Mouse (Mus musculus) macrophage (primary cell): ENCODE measurements around the gene Traf6. TPM values are rescaled to one million over a fixed set of nuclear protein-coding genes. Genes with fewer than 3 reads are reported as not detected.
"Not testable (repeated sequence)": the region's sequence is repeated elsewhere in the genome, so short reads cannot be mapped to it uniquely, and the experiment has no call there.

Experiments used
- H3K27ac ChIP-seq: fragments of 350-480 bp; formaldehyde crosslinking; 2 replicates; pipeline ENCODE4 v1.9.0; 2021
- H3K36me3 ChIP-seq: fragments of 350-480 bp; formaldehyde crosslinking; 2 replicates; pipeline ENCODE4 v1.9.0; 2021; ENCODE audit errors: inconsistent target
- H3K4me3 ChIP-seq: fragments of 350-480 bp; formaldehyde crosslinking; 2 replicates; pipeline ENCODE4 v1.9.0; 2021; ENCODE audit errors: inconsistent target
- H3K79me2 ChIP-seq: fragments of 350-480 bp; formaldehyde crosslinking; 2 replicates; pipeline ENCODE4 v1.9.0; 2021; ENCODE audit errors: inconsistent target
- WGBS: methylation state at CpG from one replicate; pipeline ENCODE4 v1.1.7; 2026; ENCODE audit warnings: inconsistent platforms; ENCODE audit not compliant: missing documents; 5-methylcytosine and 5-hydroxymethylcytosine counted together
- polyA plus RNA-seq: library from polyadenylated mRNA; stranded (reverse); fragments of 250-400 nt; gene quantifications from 3 replicates; pipeline ENCODE4 v1.2.4, GENCODE M21; 2018; ENCODE audit warnings: inconsistent platforms

Gene Traf6
- polyA plus RNA-seq, 1 experiment from 2014 or later: 12.8 TPM

GRCm38 (mm10) chr2:101722370-101723332, 44.4 kb downstream of the Traf6 start:
- WGBS: 82% methylated on average over 8 of the region's 8 CpGs
- no peak overlapping the region for H3K27ac ChIP-seq
- no peak overlapping the region for H3K4me3 ChIP-seq
- peaks cover 15% of the 10 kb centered on the region for H3K36me3 ChIP-seq
- no peaks in the 10 kb centered on the region for H3K79me2 ChIP-seq

- WGBS: 94% methylated on average over 9 of the region's 10 CpGs
- Histone ChIP-seq H3K4me3 (no peak overlapping the region), H3K79me2 (no peaks in the 10 kb centered on the region), H3K36me3 (peaks cover 23% of the 10 kb centered on the region), H3K27ac (no peak overlapping the region)
Measured at GRCm38 (mm10) chr2:101723333-101723881, 45.2 kb downstream of the Traf6 start.

GRCm38 (mm10) chr2:101727787-101728186, 49.6 kb downstream of the Traf6 start:
- no peak overlapping the region for H3K27ac ChIP-seq
- H3K36me3 ChIP-seq: peaks cover 31% of the 10 kb centered on the region
- H3K79me2 ChIP-seq: no peaks in the 10 kb centered on the region
- H3K4me3 ChIP-seq: no peak overlapping the region

- Histone ChIP-seq H3K27ac (no peak overlapping the region), H3K79me2 (no peaks in the 10 kb centered on the region), H3K36me3 (peaks cover 32% of the 10 kb centered on the region), H3K4me3 (no peak overlapping the region)
- WGBS: 90% methylated on average over 1 of the region's 1 CpGs
Measured at GRCm38 (mm10) chr2:101729472-101729871, 51.2 kb downstream of the Traf6 start.

GRCm38 (mm10) chr2:101730972-101731371, 52.7 kb downstream of the Traf6 start:
- Histone ChIP-seq H3K79me2 (no peaks in the 10 kb centered on the region), H3K36me3 (peaks cover 30% of the 10 kb centered on the region; the same call in 1 of the 2 replicates), H3K4me3 (no peak overlapping the region), H3K27ac (no peak overlapping the region)

DNA sequence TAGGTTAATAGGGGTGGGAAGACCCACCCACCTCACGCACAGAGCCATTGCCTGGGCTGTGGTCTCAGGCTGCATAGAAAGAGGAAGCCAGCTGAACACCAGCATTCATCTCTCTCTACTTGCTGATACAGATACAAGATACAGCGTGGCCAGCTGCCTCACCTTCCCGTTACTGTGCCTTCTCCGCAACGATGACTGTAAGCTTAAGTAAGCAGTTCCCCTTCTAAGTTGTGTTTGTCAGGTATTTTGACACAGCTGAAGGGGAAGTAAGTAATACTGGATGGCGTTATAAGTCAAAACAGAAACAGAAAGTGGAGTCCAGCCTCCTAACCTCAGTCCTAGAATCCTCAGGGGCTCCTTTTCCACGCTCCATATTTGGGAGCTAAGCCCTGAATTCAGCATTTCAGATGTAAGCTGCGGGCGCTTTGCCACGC, 54.6 kb downstream of the Traf6 start:
- no peaks in the 10 kb centered on the region for H3K79me2 ChIP-seq
- H3K36me3 ChIP-seq: peaks cover 30% of the 10 kb centered on the region; the same call in 1 of the 2 replicates
- no peak overlapping the region for H3K4me3 ChIP-seq
- WGBS: 12% methylated on average over 10 of the region's 10 CpGs
- H3K27ac ChIP-seq: no peak overlapping the region

DNA sequence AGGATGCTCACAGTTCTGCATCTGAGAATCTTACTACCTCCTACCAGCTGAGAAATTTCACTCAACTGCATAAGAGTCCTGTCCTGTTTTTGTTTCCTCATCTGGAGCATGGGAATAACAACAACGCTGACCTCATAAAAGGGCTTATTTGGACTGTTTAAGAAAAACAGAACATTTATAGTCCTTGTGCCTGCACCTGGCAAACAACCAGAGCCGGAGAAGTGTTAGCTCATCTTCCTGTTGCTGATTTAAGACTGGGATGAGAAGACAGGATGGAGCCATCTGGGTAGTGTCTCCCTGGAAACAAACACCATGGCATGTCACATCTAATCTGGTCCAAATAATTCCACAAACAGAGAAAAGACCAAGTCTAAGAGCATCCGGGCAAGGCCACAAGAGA, 55.3 kb downstream of the Traf6 start:
- Histone ChIP-seq H3K27ac (no peak overlapping the region), H3K4me3 (no peak overlapping the region), H3K36me3 (peaks cover 29% of the 10 kb centered on the region; the same call in 1 of the 2 replicates), H3K79me2 (no peaks in the 10 kb centered on the region)
- 87% methylated on average over 3 of the region's 3 CpGs for WGBS

- no peaks in the 10 kb centered on the region for H3K79me2 ChIP-seq
- peaks cover 28% of the 10 kb centered on the region; the same call in 1 of the 2 replicates for H3K36me3 ChIP-seq
- H3K27ac ChIP-seq: no peak overlapping the region
- 83% methylated on average over 5 of the region's 5 CpGs for WGBS
- H3K4me3 ChIP-seq: no peak overlapping the region
Measured at GRCm38 (mm10) chr2:101739914-101740313, 61.7 kb downstream of the Traf6 start.

- Histone ChIP-seq H3K4me3 (no peak overlapping the region), H3K27ac (no peak overlapping the region), H3K79me2 (no peaks in the 10 kb centered on the region), H3K36me3 (peaks cover 28% of the 10 kb centered on the region; the same call in 1 of the 2 replicates)
- WGBS: 91% methylated on average over 8 of the region's 8 CpGs
Measured at GRCm38 (mm10) chr2:101741653-101742052, 63.4 kb downstream of the Traf6 start.

GRCm38 (mm10) chr2:101742072-101742860, 64.0 kb downstream of the Traf6 start:
- WGBS: 94% methylated on average over 7 of the region's 7 CpGs
- no peak overlapping the region for H3K27ac ChIP-seq

DNA sequence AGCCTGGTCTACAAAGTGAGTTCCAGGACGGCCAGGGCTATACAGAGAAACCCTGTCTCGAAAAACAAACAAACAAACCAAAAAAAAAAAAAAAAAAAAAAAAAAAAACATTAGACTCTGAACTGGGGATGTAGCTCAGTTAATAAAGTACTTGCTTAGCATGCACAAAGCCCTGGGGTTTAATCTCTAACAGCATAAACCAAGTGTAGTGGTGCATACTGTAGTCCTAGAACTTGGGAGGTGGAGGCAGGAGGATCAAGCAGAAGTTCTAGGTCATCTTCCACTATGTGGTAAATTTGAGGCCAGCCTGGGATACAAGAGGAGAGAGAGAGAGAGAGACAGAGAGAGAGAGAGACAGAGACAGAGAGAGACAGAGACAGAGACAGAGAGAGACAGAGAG, 67.4 kb downstream of the Traf6 start:
- H3K4me3 ChIP-seq, H3K27ac ChIP-seq, H3K79me2 ChIP-seq, H3K36me3 ChIP-seq: not testable (repeated sequence)
- WGBS: no CpG with 5 or more reads among the region's 2 CpGs

More at GRCm38 (mm10) chr2:101742072-101742860, 64.0 kb downstream of the Traf6 start:
- H3K4me3 ChIP-seq: no peak overlapping the region
- H3K36me3 ChIP-seq: peaks cover 28% of the 10 kb centered on the region; the same call in 1 of the 2 replicates
- H3K79me2 ChIP-seq: no peaks in the 10 kb centered on the region

GRCm38 (mm10) chr2:101746537-101746936, 68.3 kb downstream of the Traf6 start:
- Histone ChIP-seq H3K79me2 (no peaks in the 10 kb centered on the region), H3K27ac (no peak overlapping the region), H3K36me3 (no peaks in the 10 kb centered on the region; the same call in 1 of the 2 replicates), H3K4me3 (no peak overlapping the region)
- 93% methylated on average over 7 of the region's 7 CpGs for WGBS
